Mouse (Mus musculus): Measurements from ENCODE around the gene Tigd3. TPM values are rescaled to one million over a fixed set of nuclear protein-coding genes. Genes with fewer than 3 reads are reported as not detected.

Gene Tigd3
- total RNA-seq, 1 experiment = 2.1 TPM

- Histone ChIP-seq H3K27ac (ENCODE audit: insufficient read depth, low read depth, low read length, poor library complexity, severe bottlenecking) (no peak overlapping the region; the same call in 1 of the 2 replicates), H3K36me3 (ENCODE audit: control insufficient read depth, insufficient read depth, low read length, poor library complexity, severe bottlenecking) (peaks cover 50% of the 10 kb centered on the region)
These were observed 31.4 kb downstream of the Tigd3 start for GRCm38 (mm10) chr19:5862335-5863085.

GRCm38 (mm10) chr19:5856604-5857003 lies 37.3 kb downstream of the Tigd3 start:
- peaks cover 0 to 9% of the 10 kb centered on the region in 2 experiments; a peak in 1 of 4 replicates for H3K4me1 ChIP-seq (ENCODE audit: control insufficient read depth in 2 of 2, insufficient read depth in 2 of 2, low read length in 2 of 2, poor library complexity in 1 of 2)
- in situ Hi-C loops (cut with MboI; ENCODE audit: low sequenced_read_pairs in 2 of 2, unreplicated experiment in 2 of 2) = no loop called here
- no peak overlapping the region for H3K27ac ChIP-seq (ENCODE audit: insufficient read depth, low read depth, low read length, poor library complexity, severe bottlenecking)
- TF ChIP-seq CHD2 (IDR thresholded peaks at IDR 0.05; ENCODE audit: low read depth, low read length) (no peak), MAFK (IDR thresholded peaks at IDR 0.05; ENCODE audit: insufficient read depth, low read depth, low read length) (no peak), ZNF384 (IDR thresholded peaks at IDR 0.05; ENCODE audit: low read depth, low read length) (no peak), ZC3H11A (IDR thresholded peaks at IDR 0.05; ENCODE audit: borderline replicate concordance, low read depth, low read length) (no peak), HCFC1 (IDR thresholded peaks at IDR 0.05; ENCODE audit: borderline replicate concordance, insufficient read depth, low read length) (no peak)
- H3K4me3 ChIP-seq (ENCODE audit: insufficient read depth in 1 of 2, low read depth in 1 of 2, low read length in 2 of 2, poor library complexity in 1 of 2, severe bottlenecking in 1 of 2) = no peak overlapping the region
- no peak for DNase-seq (ENCODE audit: low read depth, low spot score)
- H3K36me3 ChIP-seq (ENCODE audit: control insufficient read depth, insufficient read depth, low read length, poor library complexity, severe bottlenecking) = peaks cover 46% of the 10 kb centered on the region
- no peak overlapping the region for H3K9ac ChIP-seq (ENCODE audit: insufficient read depth, low read depth, low read length, poor library complexity, severe bottlenecking)
- no peaks in the 10 kb centered on the region for H3K9me3 ChIP-seq (ENCODE audit: control insufficient read depth, insufficient read depth, low read depth, low read length)

More at GRCm38 (mm10) chr19:5862335-5863085, 31.4 kb downstream of the Tigd3 start:
- Histone ChIP-seq H3K9ac (ENCODE audit: insufficient read depth, low read depth, low read length, poor library complexity, severe bottlenecking) (no peak overlapping the region), H3K4me1 (ENCODE audit: control insufficient read depth in 2 of 2, insufficient read depth in 2 of 2, low read length in 2 of 2, poor library complexity in 1 of 2) (no peaks in the 10 kb centered on the region), H3K4me3 (ENCODE audit: insufficient read depth in 1 of 2, low read depth in 1 of 2, low read length in 2 of 2, poor library complexity in 1 of 2, severe bottlenecking in 1 of 2) (no peak overlapping the region), H3K9me3 (ENCODE audit: control insufficient read depth, insufficient read depth, low read depth, low read length) (no peaks in the 10 kb centered on the region)
- TF ChIP-seq MAFK (IDR thresholded peaks at IDR 0.05; ENCODE audit: insufficient read depth, low read depth, low read length) (no peak), ZNF384 (IDR thresholded peaks at IDR 0.05; ENCODE audit: low read depth, low read length) (no peak), HCFC1 (IDR thresholded peaks at IDR 0.05; ENCODE audit: borderline replicate concordance, insufficient read depth, low read length) (no peak), CHD2 (IDR thresholded peaks at IDR 0.05; ENCODE audit: low read depth, low read length) (no peak), ZC3H11A (IDR thresholded peaks at IDR 0.05; ENCODE audit: borderline replicate concordance, low read depth, low read length) (no peak)
- DNase-seq (ENCODE audit: low read depth, low spot score) = no peak
- in situ Hi-C loops (cut with MboI; ENCODE audit: low sequenced_read_pairs in 2 of 2, unreplicated experiment in 2 of 2) = no loop called here

- Histone ChIP-seq H3K9ac (ENCODE audit: insufficient read depth, low read depth, low read length, poor library complexity, severe bottlenecking) (0 out of 2 replicates have a peak overlapping the region, but pooled peaks have one; percentile 15), H3K36me3 (ENCODE audit: control insufficient read depth, insufficient read depth, low read length, poor library complexity, severe bottlenecking) (peaks cover 29% of the 10 kb centered on the region), H3K9me3 (ENCODE audit: control insufficient read depth, insufficient read depth, low read depth, low read length) (no peaks in the 10 kb centered on the region), H3K4me1 (ENCODE audit: control insufficient read depth in 2 of 2, insufficient read depth in 2 of 2, low read length in 2 of 2, poor library complexity in 1 of 2) (peaks cover 0 to 29% of the 10 kb centered on the region in 2 experiments; a peak in 2 of 4 replicates), H3K27ac (ENCODE audit: insufficient read depth, low read depth, low read length, poor library complexity, severe bottlenecking) (no peak overlapping the region), H3K4me3 (ENCODE audit: insufficient read depth in 1 of 2, low read depth in 1 of 2, low read length in 2 of 2, poor library complexity in 1 of 2, severe bottlenecking in 1 of 2) (no peak overlapping the region)
- DNase-seq (ENCODE audit: low read depth, low spot score) = no peak
- in situ Hi-C loops (cut with MboI; ENCODE audit: low sequenced_read_pairs in 2 of 2, unreplicated experiment in 2 of 2) = no loop called here
- no peak for TF ChIP-seq HCFC1 (IDR thresholded peaks at IDR 0.05; ENCODE audit: borderline replicate concordance, insufficient read depth, low read length)
- no peak for TF ChIP-seq CHD2 (IDR thresholded peaks at IDR 0.05; ENCODE audit: low read depth, low read length)
- no peak for TF ChIP-seq MAFK (IDR thresholded peaks at IDR 0.05; ENCODE audit: insufficient read depth, low read depth, low read length)
- TF ChIP-seq ZNF384 (IDR thresholded peaks at IDR 0.05; ENCODE audit: low read depth, low read length) = no peak
- no peak for TF ChIP-seq ZC3H11A (IDR thresholded peaks at IDR 0.05; ENCODE audit: borderline replicate concordance, low read depth, low read length)
These were observed 41.8 kb downstream of the Tigd3 start for GRCm38 (mm10) chr19:5852035-5852722.

GRCm38 (mm10) chr19:5851481-5851971 lies 42.4 kb downstream of the Tigd3 start:
- H3K27ac ChIP-seq (ENCODE audit: insufficient read depth, low read depth, low read length, poor library complexity, severe bottlenecking) = no peak overlapping the region
- H3K9ac ChIP-seq (ENCODE audit: insufficient read depth, low read depth, low read length, poor library complexity, severe bottlenecking) = peak overlapping the region; percentile 15; the same call in 1 of the 2 replicates
- in situ Hi-C loops (cut with MboI; ENCODE audit: low sequenced_read_pairs in 2 of 2, unreplicated experiment in 2 of 2) = no loop called here
- DNase-seq (ENCODE audit: low read depth, low spot score) = no peak
- no peak overlapping the region for H3K4me3 ChIP-seq (ENCODE audit: insufficient read depth in 1 of 2, low read depth in 1 of 2, low read length in 2 of 2, poor library complexity in 1 of 2, severe bottlenecking in 1 of 2)
- TF ChIP-seq ZC3H11A (IDR thresholded peaks at IDR 0.05; ENCODE audit: borderline replicate concordance, low read depth, low read length) = no peak
- H3K4me1 ChIP-seq (ENCODE audit: control insufficient read depth in 2 of 2, insufficient read depth in 2 of 2, low read length in 2 of 2, poor library complexity in 1 of 2) = peaks cover 0 to 32% of the 10 kb centered on the region in 2 experiments; a peak in 2 of 4 replicates
- peaks cover 23% of the 10 kb centered on the region for H3K36me3 ChIP-seq (ENCODE audit: control insufficient read depth, insufficient read depth, low read length, poor library complexity, severe bottlenecking)
- no peaks in the 10 kb centered on the region for H3K9me3 ChIP-seq (ENCODE audit: control insufficient read depth, insufficient read depth, low read depth, low read length)

Data from ES-E14 (cell line).